Mouse (Mus musculus): ENCODE data around the gene Spred2. TPM values are rescaled to one million over a fixed set of nuclear protein-coding genes. Genes with fewer than 3 reads are reported as not detected.

The Spred2 gene
- polyA plus RNA-seq (2016; fragmentation: Nextera tagmentation; extraction: Ambion mirVana) = 7.1 and 7.3 TPM in 2 replicates

DNA sequence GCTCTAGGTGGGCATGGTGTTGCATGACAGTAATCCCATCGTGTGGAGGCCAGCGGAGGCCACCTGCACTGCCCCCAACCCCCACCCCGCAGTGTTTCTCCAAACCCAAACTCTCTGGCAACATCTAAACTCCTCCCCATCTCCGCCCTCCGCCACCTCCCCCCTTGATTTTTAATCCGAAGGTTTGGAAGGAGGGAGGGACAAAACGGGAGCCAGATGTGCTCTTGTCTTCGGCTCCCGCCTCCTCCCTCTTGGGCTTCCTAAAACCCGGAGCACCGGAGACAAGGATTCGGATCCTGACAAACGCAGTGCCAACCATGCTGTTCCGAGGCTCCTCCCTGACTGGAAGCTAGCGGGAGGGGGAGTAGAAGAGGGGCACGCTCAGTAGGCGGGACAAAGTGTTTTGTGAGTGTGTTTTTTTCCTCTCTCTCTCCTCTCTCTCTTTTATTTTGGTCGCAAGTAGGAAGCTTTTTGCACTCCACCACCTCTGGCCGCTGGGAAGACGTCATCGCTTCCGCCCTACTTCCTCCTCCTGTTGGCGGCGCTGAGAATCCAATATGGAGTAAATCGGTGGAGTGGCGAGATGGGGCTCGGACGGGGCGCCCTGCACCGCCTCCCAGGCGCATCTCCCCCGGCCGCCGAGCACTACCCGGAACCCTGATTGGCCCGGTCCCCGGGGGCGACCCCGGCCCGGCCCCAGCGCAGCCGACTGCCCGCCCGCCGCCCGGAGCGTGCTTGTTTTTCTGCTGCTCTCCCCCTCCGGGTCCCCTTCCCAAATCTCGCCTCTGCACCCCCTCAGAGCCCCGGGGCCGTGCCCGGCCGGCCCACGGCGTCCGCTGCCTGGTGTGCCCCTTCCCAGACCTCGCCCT is at the start of gene Spred2:
Spred2 (plus strand) TSS at position 488 of the 869 bp plus-strand sequence.
- no peaks in the 10 kb centered on the region for H3K9me3 ChIP-seq
- peaks cover 59% of the 10 kb centered on the region for H3K4me1 ChIP-seq
- H3K27ac ChIP-seq = peak within 1 kb of the TSS; percentile 95
- WGBS = under 1% methylated on average over 57 of the region's 57 CpGs
- DNase-seq (ENCODE audit: extremely low spot score, low spot score) = peak; percentile 91
- peak within 1 kb of the TSS; percentile 91 for H3K4me3 ChIP-seq
- H3K36me3 ChIP-seq (replicated peaks) = no peaks in the 10 kb centered on the region
- H3K27me3 ChIP-seq (ENCODE audit: poor library complexity, severe bottlenecking) = peaks cover under 1% of the 10 kb centered on the region; the same call in 1 of the 2 replicates

DNA sequence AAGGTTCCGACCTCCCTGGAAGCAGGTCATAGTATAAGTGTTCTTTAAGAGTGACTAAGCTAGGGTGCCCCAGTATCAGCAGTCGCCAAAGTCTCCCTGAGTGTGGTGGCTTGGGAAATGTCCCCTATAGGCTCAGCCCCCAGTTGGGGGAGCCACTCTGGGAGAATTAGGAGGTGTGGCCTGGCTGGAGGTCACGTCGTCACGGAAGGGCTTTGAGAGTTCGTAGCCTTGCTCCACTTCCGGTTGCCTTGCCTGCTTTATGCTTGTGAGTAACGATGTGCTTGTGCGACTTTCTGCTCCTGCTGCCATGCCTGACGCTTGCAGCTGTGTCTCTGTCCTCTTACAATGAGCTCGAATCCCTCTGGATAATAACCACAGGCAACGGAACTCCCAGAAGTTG is 48.6 kb upstream of the Spred2 start:
- 60% methylated on average over 12 of the region's 12 CpGs for WGBS
- Histone ChIP-seq H3K27ac (no peak overlapping the region), H3K27me3 (ENCODE audit: poor library complexity, severe bottlenecking) (no peaks in the 10 kb centered on the region), H3K4me3 (no peak overlapping the region), H3K9me3 (no peaks in the 10 kb centered on the region; the same call in 1 of the 2 replicates), H3K4me1 (peaks cover 7% of the 10 kb centered on the region), H3K36me3 (replicated peaks) (no peaks in the 10 kb centered on the region)
- DNase-seq (ENCODE audit: extremely low spot score, low spot score) = no peak

DNA sequence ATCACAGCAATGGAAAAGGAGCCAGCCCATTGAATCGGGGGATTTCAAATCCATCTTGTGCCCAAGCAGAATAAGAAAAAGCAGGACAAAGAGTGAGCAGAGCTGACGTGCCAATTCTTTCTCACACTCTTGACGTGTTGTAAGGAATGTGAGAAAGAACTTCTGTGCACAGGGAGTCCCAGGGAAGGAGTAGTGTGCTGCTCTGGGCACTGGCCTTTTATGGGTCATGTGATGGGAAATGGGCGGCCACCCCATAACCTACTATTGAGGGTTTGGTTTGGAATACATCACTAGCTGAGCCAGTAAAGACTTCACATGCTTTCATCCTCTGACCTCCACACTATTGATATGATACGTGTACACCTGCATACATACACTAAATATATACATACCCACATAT is 48.2 kb upstream of the Spred2 start:
- Histone ChIP-seq H3K36me3 (replicated peaks) (no peaks in the 10 kb centered on the region), H3K27ac (no peak overlapping the region)
- 79% methylated on average over 5 of the region's 5 CpGs for WGBS

DNA sequence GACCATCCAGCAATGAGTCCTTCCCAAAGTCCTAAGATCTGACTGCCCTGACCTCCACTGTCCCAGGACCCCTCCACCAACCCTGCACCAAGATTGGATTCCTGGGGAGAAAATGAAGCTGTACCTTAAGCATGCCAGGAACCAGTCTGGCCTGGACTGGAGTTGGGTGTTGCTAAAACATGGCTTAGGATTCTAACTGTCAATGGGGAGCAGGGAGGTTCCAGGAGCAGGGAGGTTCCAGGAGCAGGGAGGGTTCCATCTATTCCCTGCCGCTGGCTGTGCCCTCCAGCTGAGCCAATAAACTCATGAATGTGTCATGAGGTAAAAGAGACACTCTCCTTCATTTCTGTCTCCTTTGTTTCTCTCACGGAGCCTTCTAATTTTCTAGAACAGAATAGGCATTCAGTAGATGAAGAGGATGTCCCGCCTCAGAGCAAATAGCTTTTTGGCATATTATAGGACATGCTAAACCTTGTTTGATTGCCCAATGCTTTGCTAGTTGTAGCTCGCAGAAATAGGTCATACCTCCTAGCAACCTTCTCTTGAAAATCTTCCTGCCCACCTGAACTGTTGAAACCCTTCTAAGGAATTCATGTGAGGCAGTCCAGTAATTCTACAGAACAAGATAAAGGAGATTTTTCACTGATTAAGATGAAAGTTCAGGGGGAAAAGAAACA is 46.8 kb upstream of the Spred2 start:
- no peak for DNase-seq (ENCODE audit: extremely low spot score, low spot score)
- H3K4me1 ChIP-seq = peaks cover 7% of the 10 kb centered on the region
- no peak overlapping the region for H3K4me3 ChIP-seq
- no peak overlapping the region for H3K27ac ChIP-seq
- H3K9me3 ChIP-seq = no peaks in the 10 kb centered on the region; the same call in 1 of the 2 replicates
- no peaks in the 10 kb centered on the region for H3K36me3 ChIP-seq (replicated peaks)
- WGBS = 66% methylated on average over 4 of the region's 4 CpGs
- no peaks in the 10 kb centered on the region for H3K27me3 ChIP-seq (ENCODE audit: poor library complexity, severe bottlenecking)

More for the DNA sequence above, 48.2 kb upstream of the Spred2 start:
- H3K4me1 ChIP-seq = peaks cover 7% of the 10 kb centered on the region
- no peaks in the 10 kb centered on the region for H3K27me3 ChIP-seq (ENCODE audit: poor library complexity, severe bottlenecking)
- H3K9me3 ChIP-seq = no peaks in the 10 kb centered on the region; the same call in 1 of the 2 replicates
- H3K4me3 ChIP-seq = no peak overlapping the region
- no peak for DNase-seq (ENCODE audit: extremely low spot score, low spot score)

DNA sequence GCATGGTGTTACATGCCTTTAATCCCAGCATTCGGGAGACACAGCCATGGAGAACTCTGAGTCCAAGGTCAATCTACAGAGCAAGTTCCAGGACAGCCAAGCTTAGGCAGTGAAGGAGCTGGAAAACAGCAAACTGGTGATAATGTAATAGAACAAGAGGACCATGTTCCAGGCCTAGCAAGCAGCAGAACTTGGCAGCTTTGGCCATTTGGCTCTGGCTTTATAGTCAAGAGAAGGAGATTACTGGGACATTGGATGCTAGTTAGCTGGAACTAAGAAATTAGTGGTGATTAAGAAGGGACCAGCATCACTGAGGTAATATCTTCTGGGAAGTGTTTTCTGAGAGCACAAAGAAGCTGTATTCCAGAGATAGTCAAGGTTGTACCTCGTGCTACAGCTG is 42.8 kb upstream of the Spred2 start:
- no peak overlapping the region for H3K4me3 ChIP-seq
- 92% methylated on average over 2 of the region's 2 CpGs for WGBS
- H3K27ac ChIP-seq = no peak overlapping the region
- no peak for DNase-seq (ENCODE audit: extremely low spot score, low spot score)
- H3K9me3 ChIP-seq = no peaks in the 10 kb centered on the region
- H3K4me1 ChIP-seq = peaks cover 8% of the 10 kb centered on the region; the same call in 1 of the 2 replicates
- no peaks in the 10 kb centered on the region for H3K36me3 ChIP-seq (replicated peaks)
- H3K27me3 ChIP-seq (ENCODE audit: poor library complexity, severe bottlenecking) = no peaks in the 10 kb centered on the region

DNA sequence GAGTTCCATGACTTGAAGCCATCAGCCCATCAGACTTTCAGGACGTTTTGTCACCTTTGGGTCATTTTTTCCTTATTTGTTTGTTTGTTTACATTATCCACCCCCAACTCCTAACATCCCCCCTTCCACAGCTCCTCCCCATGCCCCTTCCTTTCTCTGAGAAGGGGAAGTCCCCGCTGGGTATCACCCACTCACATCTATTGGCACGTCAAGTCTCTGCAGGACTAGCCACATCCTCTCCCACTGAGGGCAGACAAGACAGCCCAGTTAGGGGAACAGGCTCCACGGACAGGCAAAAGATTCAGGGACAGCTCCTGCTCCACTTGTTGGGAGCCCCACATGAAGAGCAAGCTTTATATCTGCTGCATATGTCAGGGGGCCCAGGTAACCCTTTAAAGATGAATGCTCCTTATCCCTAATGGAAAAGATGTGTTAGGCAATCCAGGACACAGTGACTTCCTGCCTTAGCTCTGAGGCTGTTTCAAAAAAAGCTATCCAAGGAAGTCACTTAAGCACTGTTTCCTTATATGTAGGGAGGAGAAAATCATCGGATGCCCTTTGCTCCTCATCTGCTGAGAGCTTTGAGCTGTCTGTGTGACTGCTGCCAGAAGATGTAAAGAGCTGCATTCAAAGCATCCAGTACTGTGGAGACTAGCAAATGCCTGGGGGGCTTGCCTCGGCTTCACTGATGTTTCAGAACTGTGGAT is 33.3 kb upstream of the Spred2 start:
- no peak overlapping the region for H3K4me3 ChIP-seq
- no peak overlapping the region for H3K27ac ChIP-seq
- 64% methylated on average over 6 of the region's 6 CpGs for WGBS
- no peaks in the 10 kb centered on the region for H3K9me3 ChIP-seq
- DNase-seq (ENCODE audit: extremely low spot score, low spot score) = no peak
- no peaks in the 10 kb centered on the region; the same call in 1 of the 2 replicates for H3K4me1 ChIP-seq
- no peaks in the 10 kb centered on the region for H3K27me3 ChIP-seq (ENCODE audit: poor library complexity, severe bottlenecking)
- H3K36me3 ChIP-seq (replicated peaks) = no peaks in the 10 kb centered on the region

DNA sequence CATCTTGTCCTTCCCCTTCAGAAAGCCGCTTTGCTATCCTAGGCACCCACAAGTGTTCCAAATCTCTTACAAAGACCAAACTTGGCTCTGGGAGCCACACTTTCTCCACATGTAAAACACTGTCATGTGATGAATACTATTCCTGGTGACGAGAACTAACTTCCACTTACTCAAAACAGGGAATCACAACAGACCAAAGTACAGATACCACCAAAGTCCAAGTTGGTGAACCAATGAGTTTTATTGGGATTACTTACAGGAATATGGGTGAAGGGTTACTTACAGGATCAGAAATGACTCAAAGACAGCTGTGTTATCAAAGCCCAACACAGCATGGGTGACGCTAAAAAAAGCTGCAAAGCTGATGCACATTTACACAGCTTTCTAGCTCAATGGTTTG is 30.9 kb upstream of the Spred2 start:
- no peak for DNase-seq (ENCODE audit: extremely low spot score, low spot score)
- Histone ChIP-seq H3K4me1 (no peaks in the 10 kb centered on the region; the same call in 1 of the 2 replicates), H3K4me3 (no peak overlapping the region), H3K27me3 (ENCODE audit: poor library complexity, severe bottlenecking) (no peaks in the 10 kb centered on the region), H3K9me3 (no peaks in the 10 kb centered on the region), H3K36me3 (replicated peaks) (no peaks in the 10 kb centered on the region), H3K27ac (no peak overlapping the region)
- 94% methylated on average over 3 of the region's 3 CpGs for WGBS

DNA sequence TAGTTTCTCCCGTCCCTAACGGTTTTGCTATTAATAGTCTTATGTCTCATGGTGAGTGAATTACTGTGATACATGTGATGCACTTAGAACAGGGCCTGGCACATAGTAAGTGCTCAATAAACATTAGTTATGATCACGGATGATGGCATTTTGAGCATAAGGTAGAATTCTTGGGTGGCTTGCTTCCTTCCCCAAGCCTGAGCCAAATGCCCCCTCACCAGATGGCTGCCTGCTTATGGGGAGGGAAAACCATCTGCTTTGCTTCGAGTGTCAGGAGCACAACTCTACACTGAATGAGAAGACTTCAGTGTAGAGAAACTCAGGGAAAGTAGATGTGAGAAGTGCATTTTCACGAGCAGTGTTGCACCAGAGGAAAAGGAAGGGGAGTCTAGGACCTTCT is 24.6 kb upstream of the Spred2 start:
- H3K36me3 ChIP-seq (replicated peaks) = no peaks in the 10 kb centered on the region
- DNase-seq (ENCODE audit: extremely low spot score, low spot score) = no peak
- H3K4me1 ChIP-seq = no peaks in the 10 kb centered on the region
- WGBS = 72% methylated on average over 5 of the region's 5 CpGs
- peaks cover 4% of the 10 kb centered on the region; the same call in 1 of the 2 replicates for H3K9me3 ChIP-seq
- no peak overlapping the region for H3K4me3 ChIP-seq
- H3K27me3 ChIP-seq (ENCODE audit: poor library complexity, severe bottlenecking) = no peaks in the 10 kb centered on the region
- H3K27ac ChIP-seq = no peak overlapping the region

DNA sequence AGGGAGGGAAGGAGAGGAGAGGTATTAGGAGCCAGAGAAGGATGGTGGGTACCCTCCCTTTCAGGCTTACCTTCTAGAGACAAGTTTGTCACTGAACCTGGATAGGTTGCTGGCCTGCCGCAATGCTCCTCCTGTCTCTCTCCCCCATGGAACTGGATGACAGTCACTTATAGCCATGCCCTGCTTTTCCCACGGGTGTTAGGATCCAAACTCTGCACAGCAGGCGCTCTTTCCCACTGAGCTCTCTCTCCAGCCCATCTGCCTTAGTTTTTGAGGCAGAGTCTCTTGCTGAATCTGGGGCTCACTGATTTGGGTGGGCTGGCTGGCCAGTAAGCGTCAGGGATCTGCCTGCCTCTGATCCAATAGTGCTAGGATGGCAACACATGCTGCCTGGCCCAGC is 23.5 kb upstream of the Spred2 start:
- no peak overlapping the region for H3K27ac ChIP-seq
- no peaks in the 10 kb centered on the region for H3K36me3 ChIP-seq (replicated peaks)
- H3K4me3 ChIP-seq = no peak overlapping the region
- DNase-seq (ENCODE audit: extremely low spot score, low spot score) = no peak
- 82% methylated on average over 4 of the region's 4 CpGs for WGBS
- H3K9me3 ChIP-seq = peaks cover 4% of the 10 kb centered on the region; the same call in 1 of the 2 replicates
- no peaks in the 10 kb centered on the region for H3K27me3 ChIP-seq (ENCODE audit: poor library complexity, severe bottlenecking)
- no peaks in the 10 kb centered on the region for H3K4me1 ChIP-seq

DNA sequence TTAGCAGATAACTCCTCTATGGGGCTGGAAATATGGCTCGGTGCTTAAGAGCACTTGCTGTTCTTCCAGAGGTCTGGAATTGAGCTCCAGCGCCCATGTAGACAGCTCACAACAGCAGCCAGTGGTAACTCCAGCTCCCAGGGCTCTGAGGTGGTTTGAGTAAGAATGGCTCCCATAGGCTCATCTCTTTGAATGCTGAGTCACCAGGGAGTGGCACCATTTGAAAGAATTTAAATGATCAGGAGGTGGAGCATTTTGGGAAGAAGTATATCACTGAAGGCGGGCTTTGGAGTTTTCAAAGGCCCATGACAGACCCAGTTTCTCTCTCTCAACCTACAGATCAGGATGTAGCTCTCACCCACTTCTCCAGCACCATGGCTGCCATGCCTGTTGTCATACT is 13.0 kb upstream of the Spred2 start:
- Histone ChIP-seq H3K4me3 (no peak overlapping the region), H3K27ac (no peak overlapping the region), H3K36me3 (replicated peaks) (no peaks in the 10 kb centered on the region), H3K27me3 (ENCODE audit: poor library complexity, severe bottlenecking) (no peaks in the 10 kb centered on the region), H3K9me3 (peaks cover 14% of the 10 kb centered on the region; the same call in 1 of the 2 replicates), H3K4me1 (no peaks in the 10 kb centered on the region)
- WGBS = 84% methylated on average over 3 of the region's 3 CpGs
- DNase-seq (ENCODE audit: extremely low spot score, low spot score) = no peak

DNA sequence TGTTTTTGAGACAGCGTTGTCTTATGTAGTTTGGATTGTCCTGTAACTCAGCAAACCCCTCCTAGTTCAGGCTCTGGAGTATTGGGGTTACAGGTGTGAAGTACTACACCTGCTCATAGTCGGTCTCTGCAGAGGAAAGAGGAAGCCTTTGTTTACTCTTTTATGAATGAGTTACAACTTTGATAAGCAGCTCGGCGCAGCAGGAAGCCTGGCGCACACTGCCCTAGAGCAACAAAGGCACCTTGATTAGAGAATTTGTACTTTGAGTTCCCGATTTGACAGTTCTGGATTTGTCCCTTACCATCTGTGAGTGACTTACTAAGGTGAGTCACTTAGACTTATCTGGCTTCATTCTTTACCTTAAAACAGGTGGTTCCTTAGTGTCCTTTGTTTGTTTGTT is 12.0 kb upstream of the Spred2 start:
- DNase-seq (ENCODE audit: extremely low spot score, low spot score) = no peak
- 89% methylated on average over 6 of the region's 6 CpGs for WGBS
- no peak overlapping the region for H3K27ac ChIP-seq
- H3K9me3 ChIP-seq = peaks cover 4% of the 10 kb centered on the region; the same call in 1 of the 2 replicates
- H3K27me3 ChIP-seq (ENCODE audit: poor library complexity, severe bottlenecking) = peaks cover 6% of the 10 kb centered on the region
- H3K4me3 ChIP-seq = no peak overlapping the region
- H3K36me3 ChIP-seq (replicated peaks) = no peaks in the 10 kb centered on the region
- peaks cover 3% of the 10 kb centered on the region for H3K4me1 ChIP-seq

DNA sequence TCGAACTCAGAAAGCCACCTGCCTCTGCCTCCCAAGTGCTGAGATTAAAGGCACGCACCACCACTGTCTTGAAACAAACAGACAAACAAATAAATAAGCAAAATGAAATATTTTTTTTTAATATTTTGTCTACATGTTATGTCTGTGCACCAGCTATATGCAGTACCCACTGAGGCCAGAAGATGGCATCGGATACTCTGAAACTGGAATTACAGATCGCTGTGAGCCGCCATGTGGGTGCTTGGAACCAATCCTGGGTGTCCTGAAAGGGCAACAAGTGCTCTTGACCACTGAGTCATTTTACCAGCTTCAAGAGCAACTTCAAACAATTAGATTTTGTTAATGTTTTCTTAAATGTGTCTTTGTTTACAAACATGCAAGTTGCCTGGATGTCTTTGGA is 11.5 kb upstream of the Spred2 start:
- no peaks in the 10 kb centered on the region for H3K36me3 ChIP-seq (replicated peaks)
- no peaks in the 10 kb centered on the region; the same call in 1 of the 2 replicates for H3K9me3 ChIP-seq
- peaks cover 8% of the 10 kb centered on the region for H3K4me1 ChIP-seq
- DNase-seq (ENCODE audit: extremely low spot score, low spot score) = no peak
- H3K27ac ChIP-seq = no peak overlapping the region
- no peak overlapping the region for H3K4me3 ChIP-seq
- WGBS = 95% methylated on average over 5 of the region's 5 CpGs
- H3K27me3 ChIP-seq (ENCODE audit: poor library complexity, severe bottlenecking) = peaks cover 10% of the 10 kb centered on the region
